Mouse (Mus musculus): ENCODE measurements around the gene Phtf1. TPM values are rescaled to one million over a fixed set of nuclear protein-coding genes. Genes with fewer than 3 reads are reported as not detected.

The Phtf1 gene
- polyA plus RNA-seq, 1 experiment from 2014 or later = 13.3 TPM

Other genes with a start within 250 kb of the Phtf1 start
- 0.04 to 0.85 TPM (median 0.12 TPM) in 3 replicates for gene Olfml3, start 230.1 kb upstream of the Phtf1 start, polyA plus RNA-seq (2018)
- not detected in 3 replicates for gene Gm10964, start 228.7 kb upstream of the Phtf1 start, polyA plus RNA-seq (2018)
- gene Hipk1, start 176.5 kb upstream of the Phtf1 start, polyA plus RNA-seq (2018) = 29.3 to 50.0 TPM (median 35.0 TPM) in 3 replicates
- 4.8 to 7.4 TPM (median 5.8 TPM) in 3 replicates for gene Dclre1b, start 158.7 kb upstream of the Phtf1 start, polyA plus RNA-seq (2018)
- 5.2 to 11.4 TPM (median 9.4 TPM) in 3 replicates for gene Ap4b1, start 158.6 kb upstream of the Phtf1 start, polyA plus RNA-seq (2018)
- 0.11 TPM in 1 of 3 replicates, not detected in the others for gene Gm43064, start 158.5 kb upstream of the Phtf1 start, polyA plus RNA-seq (2018)
- gene Bcl2l15, start 135.5 kb upstream of the Phtf1 start, polyA plus RNA-seq (2018) = not detected in 3 replicates
- 18.6 to 55.2 TPM (median 22.4 TPM) in 3 replicates for gene Ptpn22, start 108.3 kb upstream of the Phtf1 start, polyA plus RNA-seq (2018)
- 7.3 to 9.9 TPM (median 7.8 TPM) in 3 replicates for gene Rsbn1, start 54.0 kb upstream of the Phtf1 start, polyA plus RNA-seq (2018)

All from macrophage (primary cell).